In the genomic region with DNA sequence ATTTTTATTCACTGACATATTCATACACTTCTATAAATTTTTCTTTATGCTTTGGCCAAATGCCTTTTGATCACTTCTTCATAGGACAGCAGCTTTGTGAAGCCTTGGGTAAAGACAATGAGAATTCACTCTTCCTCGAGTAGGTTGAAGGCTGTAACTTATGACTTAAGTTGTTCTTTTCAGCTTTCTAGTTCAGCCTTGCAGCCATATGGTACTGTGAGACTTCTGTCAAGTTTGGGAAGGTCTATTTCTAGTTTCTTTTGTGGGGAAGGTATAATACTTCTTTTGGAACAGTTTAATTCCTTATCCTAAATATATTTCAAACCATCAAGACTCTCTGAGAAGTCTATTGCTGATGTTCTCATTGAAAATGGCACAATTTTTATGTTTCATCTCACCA, we compare ENCODE assay signal across 34 mouse cellular contexts.
"Had no signal": no experiment of that assay in that cellular context is flagged by ENCODE, and none has a peak within 500 bp of the region (broad histone marks: within the 10 kb centered on the region; RNA-seq: fewer than 3 reads in every experiment).

No protein-coding gene starts in this region.

- ATAC-seq: hindbrain, embryonic 16.5 days; hindbrain, postnatal 0 days; inflammation-experienced regulatory T-cells, adult 6 months; intestine, embryonic 15.5 days; intestine, embryonic 16.5 days; intestine, postnatal 0 days had no signal

- H3K27ac ChIP-seq: heart, embryonic 10.5 days; heart, embryonic 13.5 days; heart, embryonic 15.5 days; hindbrain, embryonic 10.5 days; hindbrain, embryonic 12.5 days; hindbrain, embryonic 13.5 days; hindbrain, embryonic 14.5 days; hindbrain, embryonic 15.5 days; hindbrain, postnatal 0 days; intestine, embryonic 15.5 days; kidney, embryonic 15.5 days; kidney, postnatal 0 days; layer of hippocampus, adult 2 months had no signal

- H3K27me3 ChIP-seq: heart, embryonic 12.5 days; heart, embryonic 13.5 days; heart, embryonic 15.5 days; hindbrain, embryonic 12.5 days; hindbrain, embryonic 13.5 days; hindbrain, embryonic 15.5 days; intestine, embryonic 15.5 days; kidney, embryonic 15.5 days had no signal

- H3K9me3 ChIP-seq: heart, embryonic 10.5 days; heart, embryonic 12.5 days; heart, embryonic 13.5 days; heart, embryonic 15.5 days; hindbrain, embryonic 10.5 days; hindbrain, embryonic 12.5 days; hindbrain, embryonic 13.5 days; hindbrain, embryonic 15.5 days; intestine, embryonic 15.5 days; kidney, embryonic 15.5 days had no signal

- DNase-seq: heart, postnatal 10 days; heart, postnatal 14 days; heart, postnatal 36 days; heart, postnatal 4 days; kidney, adult 11 months; kidney, adult 18-20 months; kidney, adult 2 months; kidney, adult 8-10 months; kidney, adult 9 months; kidney, postnatal 10 days; kidney, postnatal 14 days; kidney, postnatal 25 days; kidney, postnatal 36 days; kidney, postnatal 4 days; layer of hippocampus, adult 9-11 months; layer of hippocampus, postnatal 36 days had no signal

- H3K4me3 ChIP-seq: heart, embryonic 10.5 days; heart, embryonic 12.5 days; heart, embryonic 13.5 days; heart, embryonic 15.5 days; hindbrain, embryonic 10.5 days; hindbrain, embryonic 12.5 days; hindbrain, embryonic 13.5 days; hindbrain, embryonic 15.5 days; intestine, embryonic 15.5 days; kidney, embryonic 15.5 days; layer of hippocampus, adult 2 months had no signal

- H3K4me1 ChIP-seq: heart, embryonic 10.5 days; heart, embryonic 12.5 days; heart, embryonic 13.5 days; heart, embryonic 15.5 days; hindbrain, embryonic 10.5 days; hindbrain, embryonic 12.5 days; hindbrain, embryonic 13.5 days; hindbrain, embryonic 15.5 days; intestine, embryonic 15.5 days; kidney, embryonic 15.5 days had no signal

- H3K36me3 ChIP-seq: heart, embryonic 10.5 days; heart, embryonic 12.5 days; heart, embryonic 13.5 days; heart, embryonic 15.5 days; hindbrain, embryonic 10.5 days; hindbrain, embryonic 12.5 days; hindbrain, embryonic 13.5 days; hindbrain, embryonic 15.5 days; intestine, embryonic 15.5 days; kidney, embryonic 15.5 days had no signal
